Mouse (Mus musculus) B cell, adult 67 days (primary cell): ENCODE measurements around the gene 5730480H06Rik. TPM values are rescaled to one million over a fixed set of nuclear protein-coding genes. Genes with fewer than 3 reads are reported as not detected.

Experiments
- total RNA-seq, 2 experiments: library from RNA; stranded (reverse); gene quantifications; 4 replicates each; pipeline ENCODE4 v1.2.4; 2023

Gene 5730480H06Rik
- 10 to 100 TPM; 20.1 to 32.1 TPM for total RNA-seq

GRCm38 (mm10) chr5:48327652-48328051 lies at the start of gene 5730480H06Rik:
Gene 5730480H06Rik, plus strand, starts transcription at chr5:48327952.

